Mouse (Mus musculus) testis, postnatal 10 days (tissue): Measurements from ENCODE around the gene Med12l.

Experiments
- DNase-seq: peaks from one replicate; pipeline ENCODE4 v3.0.0; 2021; ENCODE audit warnings: low spot score

Med12l gene

DNA sequence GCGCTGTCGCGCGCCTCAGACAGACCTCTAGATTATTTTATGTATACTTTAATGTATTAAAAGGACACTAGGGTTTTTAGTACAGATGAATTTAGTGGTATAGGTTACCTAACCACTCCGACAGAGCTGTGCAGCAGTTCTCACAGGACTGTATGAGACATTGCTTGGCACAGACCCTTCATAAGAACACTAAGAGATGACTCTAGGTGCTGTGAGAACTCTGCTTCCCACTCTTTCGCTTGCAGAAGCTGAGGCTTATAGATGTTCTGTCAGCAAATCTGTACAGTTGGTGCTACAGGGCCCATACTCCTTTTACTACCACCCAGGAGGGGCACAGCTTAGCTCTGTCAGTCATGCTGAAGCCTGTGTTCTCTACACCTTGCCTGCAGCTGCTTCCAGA lies 186.0 kb downstream of the Med12l start:
- DNase-seq: no peak

DNA sequence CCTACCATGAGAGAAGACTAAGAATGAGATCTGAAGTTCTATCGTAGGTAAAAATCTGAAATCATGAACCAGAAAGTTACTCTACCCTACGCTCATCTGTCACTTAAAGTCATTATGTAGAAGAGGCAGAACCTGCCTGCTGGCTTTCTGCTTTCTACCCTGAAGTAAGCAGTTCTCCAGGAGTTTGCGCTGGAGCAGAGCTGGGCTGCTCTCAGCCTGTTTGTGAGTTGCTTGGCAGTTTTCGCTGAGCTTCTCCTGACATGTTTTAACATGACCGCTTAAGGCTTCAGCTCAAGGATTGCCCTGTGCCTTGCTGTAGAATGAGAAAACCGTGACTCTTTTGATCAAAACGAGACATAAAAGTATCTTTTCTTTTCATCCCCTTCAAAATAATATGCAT lies 188.5 kb downstream of the Med12l start:
- DNase-seq: no peak

DNA sequence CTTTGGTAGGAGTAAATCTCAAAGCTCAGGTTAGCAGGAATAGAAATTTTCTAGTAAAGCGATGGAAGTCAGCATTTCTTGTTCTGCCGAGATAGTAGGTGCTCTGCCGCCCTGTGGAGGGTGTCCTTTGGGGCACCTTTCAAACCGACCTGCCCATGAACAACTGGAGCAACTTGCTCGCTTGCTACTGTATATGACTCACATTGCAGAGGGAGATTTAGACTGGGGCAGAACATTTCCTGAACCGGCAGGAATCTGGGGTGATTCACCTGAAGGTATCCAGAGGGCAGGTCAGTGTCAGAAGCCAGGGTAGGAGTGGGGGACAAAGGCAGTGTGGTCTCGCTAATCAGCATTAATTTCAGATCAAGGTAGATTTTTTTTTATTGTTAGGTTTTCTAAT lies 189.3 kb downstream of the Med12l start, which contains the start of gene Gpr87:
Gpr87 (minus strand) TSS at position 167 of the 400 bp plus-strand sequence.
- no peak for DNase-seq

DNA sequence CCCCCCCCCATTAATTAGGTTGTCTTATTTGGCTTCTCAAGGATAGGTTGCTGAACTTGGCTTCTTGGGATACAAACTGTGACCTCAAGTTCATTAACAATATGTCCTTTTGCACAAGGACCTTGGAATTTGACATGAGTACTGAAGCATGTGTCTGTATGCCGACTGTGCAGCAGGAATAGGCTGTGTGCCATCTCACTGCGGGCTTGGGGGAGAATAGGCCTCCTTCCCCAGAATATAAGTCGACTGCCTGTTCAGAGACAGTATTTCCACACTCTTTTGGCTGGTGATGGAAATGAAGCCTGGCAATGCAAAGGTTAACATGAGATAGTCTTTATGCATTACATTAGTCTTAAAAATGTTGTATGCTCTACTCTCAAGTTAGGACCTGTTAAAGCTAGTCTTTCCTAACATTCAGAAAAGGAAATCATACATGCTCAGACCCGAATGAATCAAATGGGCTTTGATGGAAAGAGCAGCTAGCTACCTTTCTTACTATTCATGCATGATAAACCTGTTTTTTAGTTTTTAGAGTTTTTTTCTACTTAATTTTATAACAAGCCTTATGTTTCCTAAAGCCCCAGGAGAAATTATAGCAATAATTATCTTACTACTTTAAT lies 191.8 kb downstream of the Med12l start:
- no peak for DNase-seq

DNA sequence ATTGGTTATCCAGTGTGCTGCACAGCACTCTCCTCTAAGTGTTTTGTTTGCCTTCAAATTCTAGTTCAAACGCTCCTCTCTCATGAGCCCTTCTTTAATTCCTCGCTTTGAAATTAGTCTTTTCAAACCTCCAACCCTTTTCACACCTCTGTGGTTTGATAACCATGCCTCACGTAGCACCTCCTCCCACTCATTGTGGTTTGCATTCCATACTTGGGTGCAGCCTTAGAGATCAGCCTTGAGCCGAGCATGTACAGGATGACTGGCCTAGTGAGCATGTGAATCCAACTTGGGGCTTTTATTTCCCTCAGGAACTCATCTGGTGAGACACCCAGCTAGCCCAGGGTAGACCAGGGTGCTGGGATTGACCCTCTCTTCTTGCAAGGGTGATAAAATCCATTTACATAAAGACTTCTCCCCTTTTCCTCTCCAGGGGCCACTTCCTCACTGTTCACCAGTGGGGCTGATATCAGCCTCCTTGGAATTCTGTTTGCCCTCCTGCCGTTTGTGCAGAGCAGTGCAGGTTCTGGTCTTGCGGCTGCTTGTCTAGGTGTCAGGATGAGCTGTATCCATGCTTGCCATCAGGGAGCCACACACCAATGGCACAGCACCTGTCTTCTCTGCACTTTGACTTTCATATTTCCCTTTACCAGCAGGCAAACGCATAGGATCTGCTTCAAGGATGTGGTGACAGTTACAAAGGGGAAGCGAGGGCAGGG lies 198.3 kb downstream of the Med12l start:
- no peak for DNase-seq

DNA sequence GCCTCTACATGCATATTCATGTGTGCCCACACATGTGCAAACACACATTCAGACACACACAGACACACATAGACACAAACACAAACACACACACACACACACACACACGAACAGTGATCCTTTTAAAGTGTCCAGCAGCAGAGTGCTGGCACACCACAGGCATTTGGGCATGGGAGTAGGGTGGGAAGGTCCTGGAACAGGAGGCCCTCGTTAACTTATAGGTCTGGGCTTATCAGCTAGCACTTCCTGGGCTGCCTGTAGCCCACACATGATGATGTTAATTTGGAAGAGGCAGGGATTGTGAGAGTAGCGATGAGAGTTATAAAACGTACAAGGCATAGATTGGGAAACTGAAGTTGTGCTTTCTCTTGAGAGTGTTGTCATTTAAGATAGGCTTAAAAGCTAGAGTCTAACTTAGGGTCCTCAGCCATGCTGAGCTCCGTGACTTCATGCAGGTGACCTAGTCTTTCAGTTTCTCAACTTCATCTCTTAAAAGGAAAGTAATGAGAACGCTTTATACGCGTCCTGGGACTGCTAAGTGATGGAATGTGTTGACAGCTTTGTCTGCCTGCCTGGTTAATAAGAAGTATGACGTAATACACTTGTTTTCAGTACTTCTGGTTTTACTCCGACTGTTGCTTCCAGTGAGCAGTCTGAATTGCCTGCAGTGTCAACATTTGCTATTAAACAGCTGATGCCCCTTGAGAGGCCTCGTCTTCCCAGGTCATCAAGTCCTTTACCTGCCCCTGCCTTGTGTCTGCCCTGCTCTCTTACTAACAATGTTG lies 199.3 kb downstream of the Med12l start:
- no peak for DNase-seq

DNA sequence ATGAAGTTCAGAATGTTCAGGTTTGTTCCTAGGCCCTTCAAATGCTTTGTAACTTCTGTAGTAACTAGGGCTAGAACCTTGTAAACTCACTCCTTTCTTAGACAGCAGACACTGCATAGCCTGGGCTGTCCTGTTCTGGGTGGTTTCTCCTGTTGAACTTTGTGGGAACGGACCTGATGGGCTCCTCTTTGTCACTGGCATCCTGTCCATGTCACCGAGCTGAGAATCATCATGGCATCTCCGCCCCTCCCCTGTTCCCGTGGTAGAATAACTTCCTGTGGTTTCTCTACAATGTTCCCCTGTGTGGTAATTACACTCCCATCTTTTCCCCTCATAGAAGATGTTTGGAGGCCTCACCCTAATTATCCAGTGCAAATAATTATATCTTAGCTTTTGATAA lies 200.3 kb downstream of the Med12l start:
- DNase-seq: no peak

DNA sequence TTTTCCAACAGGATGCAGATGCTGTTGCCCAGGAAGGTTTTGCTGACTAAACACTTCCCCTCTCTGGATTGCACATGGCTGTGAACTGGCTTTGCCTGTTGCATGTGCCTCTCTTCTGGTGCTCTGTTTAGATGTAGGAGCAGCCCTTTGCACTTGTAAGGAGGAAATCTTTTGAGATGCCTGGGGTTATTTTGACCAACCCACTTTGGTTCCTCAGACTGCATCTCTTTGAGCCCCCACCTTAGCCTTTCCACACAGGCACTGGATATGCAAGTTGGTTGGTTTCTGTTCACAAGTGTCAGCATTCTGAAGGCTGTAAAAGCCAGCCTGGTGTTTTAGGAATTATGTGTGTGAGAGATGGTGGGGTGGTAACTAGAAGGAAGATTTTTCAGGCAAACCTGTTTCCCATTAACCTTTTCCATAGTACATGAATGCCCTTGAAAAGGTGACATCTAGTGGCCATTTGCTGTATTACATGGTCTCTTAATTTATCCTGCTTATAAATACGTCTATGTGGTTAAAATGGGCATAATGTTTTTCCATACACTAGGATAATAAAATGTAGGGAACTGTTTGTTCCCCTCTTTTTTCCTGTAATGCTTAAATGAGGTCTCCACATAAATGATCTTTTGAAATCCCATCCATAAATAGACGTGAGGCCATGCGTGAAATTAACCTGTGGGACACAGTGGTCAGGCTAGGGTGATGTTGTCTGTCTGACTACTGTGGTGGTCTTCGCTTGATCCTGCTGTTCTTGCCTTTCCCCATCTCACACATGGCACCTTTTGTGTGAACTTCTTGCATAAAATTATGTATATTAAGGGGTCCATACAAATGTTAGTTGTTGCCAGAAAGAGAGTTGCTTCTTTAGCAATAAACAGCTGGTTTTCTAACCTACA lies 203.3 kb downstream of the Med12l start:
- no peak for DNase-seq

DNA sequence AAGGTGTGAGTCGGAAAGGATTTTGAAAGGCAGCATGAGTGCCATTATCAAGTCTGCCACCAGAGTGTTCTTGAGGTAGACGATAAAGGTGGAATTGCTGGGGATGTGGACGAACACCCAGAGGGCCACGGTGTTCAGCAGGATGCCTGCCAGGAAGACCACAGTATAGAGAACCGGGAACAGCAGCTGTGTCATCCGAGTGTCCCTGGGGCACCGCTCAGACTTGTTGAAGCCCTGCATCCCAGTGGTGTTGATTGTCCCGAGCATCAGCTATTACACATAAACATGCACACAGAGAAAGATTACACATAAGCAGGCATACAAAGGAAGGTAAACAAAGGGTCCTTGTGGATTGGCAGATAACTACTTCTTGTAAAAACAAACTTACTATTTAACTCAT lies 204.5 kb downstream of the Med12l start:
- DNase-seq: no peak

DNA sequence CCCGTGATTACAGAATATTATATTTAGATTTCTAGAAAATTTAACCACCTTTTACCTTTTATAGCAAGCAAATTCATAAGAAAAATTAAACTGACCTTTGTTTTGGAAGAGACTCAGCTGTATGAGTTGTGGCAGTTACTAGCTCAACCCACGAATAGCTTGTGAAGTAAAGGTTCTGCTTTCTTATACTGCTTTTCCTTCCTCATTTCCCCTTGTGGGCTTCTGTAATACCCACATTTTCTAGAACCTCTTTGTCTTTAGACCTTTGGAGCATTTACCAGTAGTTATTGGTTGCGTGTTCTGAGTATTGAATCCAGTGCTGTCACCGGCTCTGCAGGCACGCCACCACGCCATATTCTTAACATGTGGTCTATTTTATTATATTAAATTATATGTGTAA lies 205.1 kb downstream of the Med12l start, which contains the start of gene P2ry13:
P2ry13 (minus strand) TSS at position 156 of the 400 bp plus-strand sequence.
- DNase-seq: no peak

DNA sequence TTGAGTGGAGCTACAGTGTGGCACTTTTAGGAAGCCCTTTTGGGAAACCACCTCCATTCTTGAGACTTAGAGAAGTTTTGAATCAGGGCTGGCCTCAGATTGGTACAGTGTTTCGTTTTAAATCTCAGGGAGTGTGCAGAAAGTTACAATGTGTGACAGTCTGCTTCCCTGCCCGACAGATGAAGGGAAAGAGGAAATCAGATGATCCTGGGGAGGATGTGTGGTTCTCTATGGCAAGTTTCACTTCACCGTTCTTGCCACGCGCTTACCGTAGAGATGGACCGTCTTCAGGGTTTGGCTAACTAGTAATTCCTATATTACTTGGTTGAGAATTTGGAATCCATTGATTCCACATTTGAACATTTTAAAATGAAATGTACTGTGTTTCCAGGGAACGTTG lies 206.2 kb downstream of the Med12l start:
- DNase-seq: no peak

DNA sequence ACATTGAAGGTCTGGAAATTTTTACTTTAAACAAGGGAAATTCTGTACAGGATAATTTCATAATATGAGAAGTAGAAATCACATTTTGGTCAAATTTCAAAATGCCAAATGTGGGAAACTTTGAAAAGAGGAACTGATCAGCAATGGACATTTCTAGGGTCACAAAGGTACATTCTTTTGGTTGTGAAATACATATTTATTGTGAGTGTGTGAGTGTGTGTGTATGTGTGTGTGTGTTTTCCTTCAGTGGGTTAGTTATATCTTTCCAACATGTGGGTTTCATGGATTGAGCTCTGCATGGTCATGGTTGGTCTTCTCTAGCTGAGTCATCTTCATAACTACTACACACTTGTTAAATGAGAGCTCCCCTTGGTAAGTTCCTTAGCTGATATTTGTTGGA lies 206.8 kb downstream of the Med12l start:
- no peak for DNase-seq

DNA sequence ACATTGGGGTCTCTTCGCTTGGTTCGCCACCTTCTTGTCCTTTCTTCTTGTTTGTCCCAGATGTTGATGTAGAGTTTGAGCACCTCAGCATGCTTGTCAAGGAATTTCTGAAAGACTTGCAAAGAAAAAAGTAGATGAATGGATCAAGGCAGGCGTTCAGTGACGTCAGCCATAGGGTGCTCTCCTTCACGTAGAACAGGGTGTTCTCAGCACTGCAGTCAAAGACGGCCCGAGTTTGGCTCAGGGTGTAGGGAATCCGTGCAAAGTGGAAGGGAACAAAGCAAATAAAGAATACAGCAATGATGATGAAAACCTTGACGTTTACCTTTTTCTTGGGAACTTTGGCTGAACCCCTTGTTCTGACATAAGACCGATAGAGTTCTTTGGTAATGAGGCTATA lies 211.6 kb downstream of the Med12l start:
- no peak for DNase-seq

DNA sequence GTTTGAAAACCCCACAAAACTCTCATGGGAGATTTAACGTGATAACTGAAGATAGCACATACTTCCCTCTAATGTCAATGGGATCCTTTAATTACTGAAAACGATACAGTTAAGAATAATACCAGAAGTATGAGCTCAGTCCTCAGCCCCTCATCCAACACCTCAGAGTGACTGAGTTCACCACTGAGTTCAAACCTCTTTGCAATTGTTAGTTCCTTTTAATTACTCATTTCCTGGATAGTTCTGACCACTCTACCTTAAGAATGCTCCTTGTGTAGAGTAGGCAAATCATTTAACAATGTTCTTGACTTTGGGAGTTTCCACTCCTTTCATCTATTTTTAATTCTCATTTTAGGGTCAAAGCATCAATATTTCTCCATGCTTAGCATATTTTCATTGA lies 213.7 kb downstream of the Med12l start:
- DNase-seq: no peak

DNA sequence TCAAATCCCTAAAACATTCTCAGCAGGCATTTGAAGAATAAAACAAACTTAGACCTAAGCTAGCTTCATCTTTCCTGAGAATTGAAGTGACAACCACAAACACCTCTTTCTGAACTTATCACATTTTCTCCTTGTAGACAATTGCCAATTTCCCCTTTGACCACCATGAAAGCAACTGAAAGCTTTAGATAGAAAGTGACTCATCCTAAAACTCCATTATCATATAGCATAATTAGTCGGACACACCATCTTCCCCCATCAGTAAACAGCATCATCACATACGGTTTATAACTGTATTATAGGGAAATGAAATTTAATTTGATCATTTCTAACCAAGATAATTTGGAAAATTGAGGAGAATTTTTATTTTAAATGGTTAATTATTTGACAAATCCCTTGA lies 216.7 kb downstream of the Med12l start:
- no peak for DNase-seq

DNA sequence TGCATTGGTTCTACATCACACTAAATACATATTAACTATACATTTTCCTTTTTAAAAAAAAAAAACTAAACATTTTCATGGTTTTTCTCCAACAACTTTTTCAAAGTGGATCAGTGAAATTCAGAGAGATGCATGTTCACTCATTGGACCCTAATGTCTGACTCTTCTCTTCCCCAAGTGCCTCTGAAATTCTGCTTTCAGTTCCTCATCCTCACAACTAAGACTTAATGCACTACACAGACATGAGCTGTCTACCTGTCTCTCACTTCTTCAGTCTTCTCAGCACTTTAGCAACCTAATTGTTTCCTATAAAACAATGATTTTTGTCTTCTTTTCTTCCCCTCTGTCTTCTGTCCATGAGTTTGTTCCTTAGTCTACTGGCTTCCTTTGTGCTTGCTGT lies 219.8 kb downstream of the Med12l start:
- no peak for DNase-seq

DNA sequence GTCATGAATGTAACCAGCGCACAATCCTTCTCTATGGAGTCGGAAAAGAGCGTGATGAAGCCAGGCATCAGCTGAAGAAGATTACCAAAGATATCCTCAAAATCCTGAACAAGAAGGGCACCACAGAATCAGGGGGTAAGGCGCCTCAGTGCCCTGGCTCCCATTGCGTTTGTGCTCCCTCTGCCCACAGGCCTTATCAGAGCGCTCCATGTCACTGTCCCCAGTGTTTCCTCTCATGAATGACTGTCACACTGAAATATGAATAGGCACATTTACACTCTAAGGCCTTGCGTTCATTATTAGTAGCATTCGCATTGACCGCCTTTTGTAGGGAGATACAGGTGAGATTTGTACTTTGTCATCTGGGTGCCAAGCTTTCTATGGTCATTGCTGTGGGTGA lies 222.1 kb downstream of the Med12l start:
- no peak for DNase-seq

DNA sequence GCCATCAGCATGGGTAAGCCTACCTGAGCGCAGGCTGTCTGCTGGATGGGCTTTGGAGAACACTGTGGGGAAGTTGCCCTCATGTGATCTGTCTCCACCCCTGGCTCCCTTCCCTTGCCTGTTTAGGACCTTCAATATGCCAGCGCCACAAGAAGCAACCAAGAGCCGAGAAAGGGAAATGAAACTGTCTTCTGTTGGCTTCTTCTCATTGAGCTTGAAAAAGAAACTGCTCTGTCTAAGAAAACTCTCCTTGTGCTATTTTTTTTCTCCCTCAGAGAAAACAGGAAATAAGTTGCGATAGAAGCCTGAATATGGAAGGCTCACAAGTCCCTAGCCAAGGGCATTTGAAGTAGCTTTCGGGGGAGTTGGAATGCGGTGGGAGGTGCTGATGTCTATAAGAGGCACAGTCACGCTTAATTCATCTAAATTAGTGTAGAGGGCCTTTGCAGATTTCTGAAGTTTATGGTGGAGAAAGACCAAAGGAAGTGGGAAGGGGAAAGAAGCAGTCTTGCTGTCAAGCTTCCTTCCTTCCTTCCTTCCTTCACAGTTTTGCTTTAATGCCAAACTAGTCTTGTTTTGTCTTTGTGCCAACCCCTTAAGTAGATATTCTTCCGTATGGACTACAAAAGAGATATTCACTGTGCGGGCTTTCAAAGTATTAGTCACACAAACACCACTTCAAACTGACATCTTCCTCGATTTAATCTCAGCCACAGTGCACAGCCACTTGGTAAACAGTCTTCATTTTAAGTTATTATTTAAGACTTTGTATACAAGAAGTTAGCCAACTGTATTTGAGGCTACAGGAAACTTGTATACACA lies 223.3 kb downstream of the Med12l start:
- no peak for DNase-seq

DNA sequence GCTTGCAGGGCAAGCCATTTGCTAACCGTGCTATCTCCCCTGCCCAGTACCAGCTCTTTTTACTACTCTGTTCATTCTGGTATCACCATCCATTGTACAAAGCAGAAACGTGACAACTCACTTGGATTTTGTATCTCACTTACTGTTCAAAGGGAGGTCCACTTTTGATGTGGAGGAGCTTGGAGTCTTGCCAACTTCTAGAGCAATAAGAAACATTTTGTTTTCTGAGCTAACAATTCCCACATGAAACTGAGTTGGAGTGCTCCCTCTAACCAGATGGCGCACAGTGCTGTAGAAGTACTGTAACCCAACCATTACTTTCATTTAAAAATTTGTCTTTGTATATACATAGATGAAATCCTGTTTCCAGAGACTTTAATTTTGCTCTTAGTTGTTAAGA lies 225.3 kb downstream of the Med12l start:
- DNase-seq: no peak

DNA sequence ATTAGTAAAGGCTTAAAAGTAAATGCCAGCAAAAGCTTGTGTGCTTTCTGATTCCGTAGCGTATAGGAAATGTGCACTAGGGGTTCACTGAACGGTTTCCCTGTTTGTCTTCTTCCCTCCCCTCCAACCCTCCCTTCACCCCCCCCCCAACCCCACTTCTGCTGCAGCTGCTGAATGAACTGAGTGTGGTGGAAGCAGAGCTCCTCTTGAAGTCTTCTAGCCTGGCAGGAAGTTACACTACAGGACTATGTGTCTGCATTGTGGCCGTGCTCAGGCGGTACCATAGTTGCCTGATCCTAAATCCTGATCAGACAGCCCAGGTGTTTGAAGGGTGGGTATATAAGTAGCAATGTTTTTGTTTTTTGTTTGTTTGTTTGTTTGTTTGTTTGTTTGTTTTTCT lies 229.3 kb downstream of the Med12l start:
- no peak for DNase-seq

DNA sequence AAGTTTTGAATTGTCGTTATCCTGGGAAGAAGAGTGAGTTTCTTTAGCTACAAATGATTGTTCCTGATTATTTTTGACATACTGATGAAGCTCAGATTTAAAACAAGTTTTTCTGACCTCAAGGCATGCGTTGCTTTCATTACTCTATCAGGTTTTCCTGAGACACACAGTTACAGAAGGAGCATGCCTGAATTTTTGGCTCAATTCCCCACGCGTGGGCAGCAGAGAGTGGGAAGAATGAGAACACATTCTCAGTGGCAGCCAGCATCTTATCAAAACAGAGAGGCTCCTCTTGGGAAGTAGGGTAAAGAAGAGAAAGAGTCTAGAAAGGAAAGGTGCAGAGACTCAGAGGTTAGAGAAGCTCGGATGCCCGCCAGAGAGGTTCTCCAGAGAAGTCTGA lies 237.8 kb downstream of the Med12l start:
- peak; percentile 81 for DNase-seq
